Mouse (Mus musculus): ENCODE data around the gene Calcoco1. TPM values are rescaled to one million over a fixed set of nuclear protein-coding genes. Genes with fewer than 3 reads are reported as not detected.

Calcoco1 gene
- polyA plus RNA-seq, 1 experiment from 2014 or later = 99.4 TPM

DNA sequence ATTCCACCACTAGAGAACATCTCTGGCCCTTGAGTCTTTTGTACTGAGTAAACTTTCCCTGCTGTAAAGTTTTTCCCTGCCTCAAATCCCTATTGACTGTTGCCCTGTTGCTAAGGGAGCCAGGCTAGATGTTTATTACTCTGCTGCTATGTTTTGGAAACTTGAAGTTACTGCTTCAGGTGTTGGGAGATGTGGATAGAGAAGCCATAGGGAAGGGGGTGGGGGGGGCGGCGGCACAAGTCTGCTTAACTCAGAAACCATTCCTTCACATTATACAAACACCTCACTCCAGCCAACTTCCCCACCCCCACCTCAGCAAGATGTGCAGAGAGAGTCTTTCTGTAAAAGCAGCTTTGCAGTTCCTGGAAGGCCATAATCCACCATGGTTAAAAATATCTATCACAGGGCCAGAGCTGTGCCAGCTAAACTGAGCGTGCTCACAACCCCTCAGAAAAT, 64.0 kb downstream of the Calcoco1 start:
- no peaks in the 10 kb centered on the region for H3K9me3 ChIP-seq (ENCODE audit: low read length)
- 23% methylated on average over 3 of the region's 3 CpGs for WGBS
- no peak overlapping the region for H3K4me2 ChIP-seq (replicated peaks; ENCODE audit: low read depth, low read length)
- H3K27me3 ChIP-seq (replicated peaks; ENCODE audit: insufficient read depth, low read length) = no peaks in the 10 kb centered on the region
- peak overlapping the region; percentile 81; the same call in 1 of the 2 replicates for H3K27ac ChIP-seq (ENCODE audit: low read length)
- ATAC-seq (peak; percentile 85), DNase-seq (ENCODE audit: low spot score) (peak; percentile 72)
- TF ChIP-seq CTCF (IDR thresholded peaks at IDR 0.05) = no peak; the same call in 1 of the 2 replicates
- no peak for TF ChIP-seq EP300 (IDR thresholded peaks at IDR 0.05)
- H3K36me3 ChIP-seq (ENCODE audit: insufficient read depth, low read length) = no peaks in the 10 kb centered on the region
- H3K4me1 ChIP-seq (ENCODE audit: insufficient read depth, low read depth, low read length) = peaks cover 14% of the 10 kb centered on the region; the same call in 1 of the 2 replicates
- no peak overlapping the region for H3K9ac ChIP-seq (replicated peaks; ENCODE audit: low read depth)
- no peak overlapping the region for H3K4me3 ChIP-seq (ENCODE audit: low read depth, low read length)

MicroRNAs encoded within 50 kb of the gene (microRNA counts, 519-probe panel; counts per million panel counts)
- not detected for microRNA mmu-miR-688

Small RNA genes lying within 50 kb of the gene (microRNA-seq; reads per million reads assigned to microRNA genes)
- gene Mir688 = not detected

Other genes starting within 250 kb of the Calcoco1 start
- gene Gm10337, start 218.5 kb downstream of the Calcoco1 start, polyA plus RNA-seq (2015; fragmentation: Nextera tagmentation; extraction: Ambion mirVana) = 2.0 TPM in 1 of 2 replicates, not detected in the other
- 4.2 and 4.9 TPM in 2 replicates for gene Map3k12, start 205.1 kb downstream of the Calcoco1 start, polyA plus RNA-seq (2015; fragmentation: Nextera tagmentation; extraction: Ambion mirVana)
- gene Tarbp2, start 204.0 kb downstream of the Calcoco1 start, polyA plus RNA-seq (2015; fragmentation: Nextera tagmentation; extraction: Ambion mirVana) = 35.2 and 42.8 TPM in 2 replicates
- 3.7 and 4.2 TPM in 2 replicates for gene Npff, start 197.2 kb downstream of the Calcoco1 start, polyA plus RNA-seq (2015; fragmentation: Nextera tagmentation; extraction: Ambion mirVana)
- not detected in 2 replicates for gene Gm28047, start 97.1 kb downstream of the Calcoco1 start, polyA plus RNA-seq (2015; fragmentation: Nextera tagmentation; extraction: Ambion mirVana)
- 37.4 and 42.8 TPM in 2 replicates for gene Atf7, start 96.7 kb downstream of the Calcoco1 start, polyA plus RNA-seq (2015; fragmentation: Nextera tagmentation; extraction: Ambion mirVana)
- gene Atp5g2, start 49.8 kb downstream of the Calcoco1 start, polyA plus RNA-seq (2015; fragmentation: Nextera tagmentation; extraction: Ambion mirVana) = 48.6 and 49.8 TPM in 2 replicates
- not detected in 2 replicates for gene Hoxc13, start 198.9 kb upstream of the Calcoco1 start, polyA plus RNA-seq (2015; fragmentation: Nextera tagmentation; extraction: Ambion mirVana)
- gene Hoxc12, start 214.6 kb upstream of the Calcoco1 start, polyA plus RNA-seq (2015; fragmentation: Nextera tagmentation; extraction: Ambion mirVana) = not detected in 2 replicates
- not detected in 2 replicates for gene Hoxc11, start 232.2 kb upstream of the Calcoco1 start, polyA plus RNA-seq (2015; fragmentation: Nextera tagmentation; extraction: Ambion mirVana)
- gene Hoxc10, start 244.6 kb upstream of the Calcoco1 start, polyA plus RNA-seq (2015; fragmentation: Nextera tagmentation; extraction: Ambion mirVana) = not detected in 2 replicates
- 0.23 TPM in 1 of 2 replicates, not detected in the other for gene Hoxc5, start 245.3 kb upstream of the Calcoco1 start, polyA plus RNA-seq (2015; fragmentation: Nextera tagmentation; extraction: Ambion mirVana)

Data from lung, postnatal 0 days (tissue).